Mouse (Mus musculus) neural tube, embryonic 14.5 days (tissue): Measurements from ENCODE around the gene Acbd6. TPM values are rescaled to one million over a fixed set of nuclear protein-coding genes. Genes with fewer than 3 reads are reported as not detected.

Source experiments
- ATAC-seq: fragments of 200-750 bp; cut with Nextera tagmentation; 2 replicates; pipeline ENCODE4 v1.8.0; 2017; ENCODE audit warnings: low read depth, mild to moderate bottlenecking, moderate TSS enrichment, moderate library complexity
- H3K27ac ChIP-seq: fragments of 300-500 bp; sonication (generic); 2 replicates; pipeline ENCODE4 v1.5.1; 2014; ENCODE audit warnings: low read depth, mild to moderate bottlenecking, control low read depth, low read length, moderate library complexity, mixed read lengths
- H3K27me3 ChIP-seq: fragments of 300-500 bp; sonication (generic); 2 replicates; pipeline ENCODE4 v1.6.1; 2014; ENCODE audit warnings: low read length; ENCODE audit not compliant: control insufficient read depth, insufficient read depth
- H3K36me3 ChIP-seq: fragments of 300-500 bp; sonication (generic); 2 replicates; pipeline ENCODE4 v1.6.1; 2014; ENCODE audit warnings: low read length, mixed read lengths; ENCODE audit not compliant: control insufficient read depth, insufficient read depth
- H3K4me1 ChIP-seq: fragments of 300-500 bp; sonication (generic); 2 replicates; pipeline ENCODE4 v1.6.1; 2014; ENCODE audit warnings: low read length; ENCODE audit not compliant: control insufficient read depth, insufficient read depth
- H3K4me2 ChIP-seq: fragments of 300-500 bp; sonication (generic); 2 replicates; pipeline ENCODE4 v1.6.1; 2014; ENCODE audit warnings: mild to moderate bottlenecking, low read depth, low read length, control low read depth
- H3K4me3 ChIP-seq: fragments of 300-500 bp; sonication (generic); 2 replicates; pipeline ENCODE4 v1.5.1; 2014; ENCODE audit warnings: low read depth, low read length, control low read depth, mixed read lengths
- H3K9ac ChIP-seq: fragments of 300-500 bp; sonication (generic); replicated peaks from 2 replicates; pipeline ENCODE4 v1.6.1; 2014; ENCODE audit warnings: low read depth, mild to moderate bottlenecking, control low read depth, low read length, mixed read lengths
- H3K9me3 ChIP-seq: fragments of 300-500 bp; sonication (generic); 2 replicates; pipeline ENCODE4 v1.6.1; 2016; ENCODE audit warnings: low read length; ENCODE audit not compliant: control insufficient read depth
- WGBS: fragments of 180-500 bp; shearing (Covaris S2); extraction: QIAGEN DNeasy Blood & Tissue Kit; methylation state at CpG from one replicate; pipeline ENCODE4 v1.1.7; 2014; 5-methylcytosine and 5-hydroxymethylcytosine counted together
- polyA plus RNA-seq: library from polyadenylated mRNA; unstranded; fragments of >200 nt; fragmentation: Nextera tagmentation; extraction: Ambion mirVana; gene quantifications from 2 replicates; pipeline ENCODE4 v1.2.1, GENCODE M21; 2014

The Acbd6 gene
- polyA plus RNA-seq, result 103 and 108 TPM in 2 replicates

DNA sequence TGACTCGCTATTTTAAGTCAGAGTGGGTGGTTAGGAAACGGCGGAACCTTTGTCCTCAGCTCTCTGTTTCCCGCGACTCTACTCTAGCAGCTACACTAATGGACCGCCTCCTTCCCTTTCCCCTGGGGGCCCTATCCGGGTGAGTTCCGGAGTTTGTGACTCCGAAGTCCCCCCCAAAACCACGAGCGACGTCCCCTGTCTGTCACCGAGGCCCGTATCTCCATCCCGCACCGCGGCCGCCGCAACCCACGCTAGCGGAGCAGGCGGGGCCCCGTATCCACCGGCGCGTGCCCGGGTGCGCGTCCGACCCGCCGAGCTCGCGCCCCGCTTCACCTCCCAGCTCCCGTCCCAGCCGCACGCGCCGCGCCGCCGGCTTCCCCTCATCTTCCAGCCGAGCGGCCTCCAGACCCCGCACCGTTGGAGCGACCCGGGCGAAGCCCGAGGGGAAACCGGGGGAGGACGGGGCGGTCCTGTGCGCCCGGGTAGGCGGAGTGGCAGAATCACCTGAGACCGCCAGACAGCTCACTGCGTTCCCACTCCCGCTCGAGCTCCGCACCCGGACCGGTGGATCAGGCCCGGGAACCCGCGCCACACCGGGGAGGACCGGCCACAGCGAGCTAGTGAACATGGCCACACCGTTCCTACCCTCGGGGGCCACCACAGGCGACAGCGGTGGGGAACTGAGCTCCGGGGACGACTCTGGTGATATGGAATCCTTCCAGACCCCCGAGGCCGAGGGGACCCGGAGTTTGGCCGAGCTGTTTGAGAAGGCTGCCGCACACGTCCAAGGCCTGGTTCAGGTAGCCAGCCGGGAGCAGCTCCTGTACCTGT is at the start of gene Acbd6:
TSS of gene Acbd6 (plus strand) at position 109 of the 831 bp plus-strand sequence.
- Histone ChIP-seq H3K27me3 (no peaks in the 10 kb centered on the region; the same call in 1 of the 2 replicates), H3K9ac (peak within 1 kb of the TSS; percentile 87), H3K27ac (peak within 1 kb of the TSS; percentile 75), H3K9me3 (no peaks in the 10 kb centered on the region), H3K4me2 (peak within 1 kb of the TSS; percentile 84), H3K36me3 (no peaks in the 10 kb centered on the region), H3K4me3 (peak within 1 kb of the TSS; percentile 98), H3K4me1 (peaks cover 16% of the 10 kb centered on the region)
- under 1% methylated on average over 83 of the region's 83 CpGs for WGBS
- peak; percentile 91 for ATAC-seq

DNA sequence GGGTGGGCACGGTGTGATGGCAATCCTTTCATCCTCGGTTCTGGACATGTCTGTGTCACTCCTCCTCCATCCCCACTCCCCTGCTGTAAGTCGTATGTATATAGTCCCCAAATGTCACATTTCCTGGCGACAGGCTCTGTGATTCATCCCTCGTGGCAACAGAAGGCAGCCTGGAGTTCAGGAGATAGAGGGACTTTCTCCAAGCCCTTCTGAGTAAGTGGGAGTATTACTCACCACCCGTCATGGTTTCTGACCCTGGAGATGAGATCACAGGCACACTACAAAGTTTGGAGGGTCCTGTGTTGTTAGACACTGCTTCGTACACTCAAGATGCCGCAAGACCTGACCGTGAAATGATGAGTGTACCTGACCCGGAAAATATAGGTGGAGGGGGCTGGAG is 47.7 kb upstream of the Acbd6 start:
- no peak overlapping the region for H3K4me2 ChIP-seq
- H3K36me3 ChIP-seq, result no peaks in the 10 kb centered on the region
- H3K9ac ChIP-seq, result no peak overlapping the region
- H3K4me1 ChIP-seq, result no peaks in the 10 kb centered on the region
- no peak overlapping the region for H3K4me3 ChIP-seq
- no peaks in the 10 kb centered on the region for H3K27me3 ChIP-seq
- H3K27ac ChIP-seq, result no peak overlapping the region
- no peaks in the 10 kb centered on the region for H3K9me3 ChIP-seq
- no peak for ATAC-seq
- WGBS, result 66% methylated on average over 10 of the region's 10 CpGs

GRCm38 (mm10) chr1:155515866-155516265 is 42.1 kb upstream of the Acbd6 start:
- no peak overlapping the region for H3K4me2 ChIP-seq
- no peak overlapping the region for H3K4me3 ChIP-seq
- no peak overlapping the region for H3K27ac ChIP-seq
- H3K27me3 ChIP-seq, result no peaks in the 10 kb centered on the region
- no peaks in the 10 kb centered on the region for H3K4me1 ChIP-seq
- ATAC-seq, result no peak
- 79% methylated on average over 4 of the region's 4 CpGs for WGBS
- no peaks in the 10 kb centered on the region for H3K36me3 ChIP-seq
- no peaks in the 10 kb centered on the region for H3K9me3 ChIP-seq
- H3K9ac ChIP-seq, result no peak overlapping the region

DNA sequence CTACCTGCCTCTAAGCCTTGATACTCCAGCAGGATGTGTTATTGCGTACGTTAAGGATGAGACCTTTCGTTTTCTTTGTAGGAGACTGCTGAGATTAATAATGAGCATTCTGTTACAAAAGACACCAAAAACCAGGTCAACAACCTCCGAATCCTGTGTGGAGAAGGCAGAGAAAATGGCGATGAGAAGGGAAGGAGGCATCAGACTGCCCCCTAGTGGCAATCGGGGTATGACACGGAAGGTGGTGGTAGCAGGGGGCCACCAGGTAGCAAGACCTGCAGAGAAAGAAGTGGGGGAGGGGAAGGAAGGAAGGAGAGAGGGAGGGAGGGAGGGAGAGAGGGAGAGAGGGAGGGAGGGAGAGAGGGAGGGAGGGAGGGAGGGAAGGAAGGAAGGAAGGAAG is 41.3 kb upstream of the Acbd6 start:
- H3K27ac ChIP-seq, result no peak overlapping the region

DNA sequence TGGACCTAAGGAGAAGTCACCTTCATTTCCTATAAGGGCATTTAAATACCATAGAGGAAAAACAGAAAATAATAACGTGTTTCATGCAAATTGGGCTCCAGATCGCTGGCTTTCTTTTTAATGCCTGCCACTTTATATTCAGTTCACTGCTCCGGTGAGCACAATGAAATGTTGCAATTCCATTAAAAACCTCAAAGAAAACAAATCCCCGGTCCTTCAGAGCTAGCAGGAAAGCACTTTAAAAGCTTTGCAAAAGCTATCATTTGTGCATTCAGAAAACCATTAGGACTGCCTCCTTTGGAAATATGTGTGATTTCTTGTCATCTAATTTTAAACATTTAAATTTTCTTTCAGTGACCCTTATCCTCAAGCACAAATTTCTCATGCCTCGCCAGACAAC is 40.9 kb upstream of the Acbd6 start:
- Histone ChIP-seq H3K36me3 (no peaks in the 10 kb centered on the region), H3K9ac (no peak overlapping the region), H3K27ac (no peak overlapping the region), H3K4me2 (no peak overlapping the region), H3K27me3 (no peaks in the 10 kb centered on the region), H3K9me3 (no peaks in the 10 kb centered on the region), H3K4me3 (no peak overlapping the region), H3K4me1 (no peaks in the 10 kb centered on the region)
- 29% methylated on average over 5 of the region's 5 CpGs for WGBS
- ATAC-seq, result no peak

More for the DNA sequence above, 41.3 kb upstream of the Acbd6 start:
- Histone ChIP-seq H3K4me2 (no peak overlapping the region), H3K4me1 (no peaks in the 10 kb centered on the region), H3K36me3 (no peaks in the 10 kb centered on the region), H3K27me3 (no peaks in the 10 kb centered on the region), H3K9ac (no peak overlapping the region), H3K4me3 (no peak overlapping the region), H3K9me3 (no peaks in the 10 kb centered on the region)
- no peak for ATAC-seq
- 34% methylated on average over 7 of the region's 7 CpGs for WGBS

- no peaks in the 10 kb centered on the region for H3K4me1 ChIP-seq
- H3K9me3 ChIP-seq, result no peaks in the 10 kb centered on the region
- H3K9ac ChIP-seq, result no peak overlapping the region
- H3K27ac ChIP-seq, result no peak overlapping the region
- H3K36me3 ChIP-seq, result no peaks in the 10 kb centered on the region
- no peak overlapping the region for H3K4me3 ChIP-seq
- no peak for ATAC-seq
- H3K4me2 ChIP-seq, result no peak overlapping the region
- no peaks in the 10 kb centered on the region for H3K27me3 ChIP-seq
- WGBS, result 86% methylated on average over 4 of the region's 4 CpGs
Measured at GRCm38 (mm10) chr1:155520285-155520684, 37.6 kb upstream of the Acbd6 start.

DNA sequence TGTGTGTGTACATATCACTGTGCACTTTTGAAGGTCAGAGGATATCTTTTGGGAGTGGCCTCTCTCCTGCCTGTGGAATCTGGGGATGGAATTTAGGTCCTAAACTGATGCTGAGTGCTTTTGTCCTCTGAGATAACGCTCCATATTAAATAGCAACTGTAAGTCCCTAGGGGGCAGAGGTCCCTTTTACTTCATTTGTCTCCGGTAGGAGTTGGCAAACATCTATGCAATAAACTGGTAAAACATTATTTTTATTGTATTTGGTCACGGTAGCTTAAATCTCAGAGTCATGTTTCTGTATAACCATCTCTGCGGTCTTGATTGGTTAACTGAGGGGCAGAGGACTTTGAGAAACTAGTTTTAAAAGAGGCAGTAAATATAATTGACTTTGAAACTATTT is 35.4 kb upstream of the Acbd6 start:
- ATAC-seq, result no peak
- no peaks in the 10 kb centered on the region for H3K36me3 ChIP-seq
- WGBS, result 80% methylated on average over 4 of the region's 4 CpGs

GRCm38 (mm10) chr1:155526176-155526575 is 31.7 kb upstream of the Acbd6 start:
- H3K9ac ChIP-seq, result no peak overlapping the region
- ATAC-seq, result no peak
- H3K27ac ChIP-seq, result no peak overlapping the region
- WGBS, result 56% methylated on average over 5 of the region's 5 CpGs
- H3K27me3 ChIP-seq, result no peaks in the 10 kb centered on the region
- no peak overlapping the region for H3K4me3 ChIP-seq
- H3K36me3 ChIP-seq, result no peaks in the 10 kb centered on the region
- peaks cover 12% of the 10 kb centered on the region for H3K4me1 ChIP-seq
- no peaks in the 10 kb centered on the region for H3K9me3 ChIP-seq
- no peak overlapping the region for H3K4me2 ChIP-seq

More for the DNA sequence above, 35.4 kb upstream of the Acbd6 start:
- Histone ChIP-seq H3K4me3 (no peak overlapping the region), H3K27me3 (no peaks in the 10 kb centered on the region), H3K27ac (no peak overlapping the region), H3K9me3 (no peaks in the 10 kb centered on the region), H3K9ac (no peak overlapping the region), H3K4me1 (no peaks in the 10 kb centered on the region), H3K4me2 (no peak overlapping the region)

GRCm38 (mm10) chr1:155527027-155527786 is 30.7 kb upstream of the Acbd6 start:
- 0 out of 2 replicates have a peak overlapping the region, but pooled peaks have one; percentile 35 for H3K27ac ChIP-seq
- WGBS, result 42% methylated on average over 12 of the region's 12 CpGs
- no peak overlapping the region for H3K9ac ChIP-seq
- peaks cover 12% of the 10 kb centered on the region for H3K4me1 ChIP-seq
- no peaks in the 10 kb centered on the region for H3K36me3 ChIP-seq
- no peak overlapping the region for H3K4me3 ChIP-seq
- H3K9me3 ChIP-seq, result no peaks in the 10 kb centered on the region
- H3K27me3 ChIP-seq, result no peaks in the 10 kb centered on the region
- no peak overlapping the region for H3K4me2 ChIP-seq
- no peak for ATAC-seq
